Mouse (Mus musculus): ENCODE results near the gene Gm47996. TPM values are rescaled to one million over a fixed set of nuclear protein-coding genes. Genes with fewer than 3 reads are reported as not detected.

Gm47996 gene
- polyA plus RNA-seq, 1 experiment from 2014 or later: not detected

DNA sequence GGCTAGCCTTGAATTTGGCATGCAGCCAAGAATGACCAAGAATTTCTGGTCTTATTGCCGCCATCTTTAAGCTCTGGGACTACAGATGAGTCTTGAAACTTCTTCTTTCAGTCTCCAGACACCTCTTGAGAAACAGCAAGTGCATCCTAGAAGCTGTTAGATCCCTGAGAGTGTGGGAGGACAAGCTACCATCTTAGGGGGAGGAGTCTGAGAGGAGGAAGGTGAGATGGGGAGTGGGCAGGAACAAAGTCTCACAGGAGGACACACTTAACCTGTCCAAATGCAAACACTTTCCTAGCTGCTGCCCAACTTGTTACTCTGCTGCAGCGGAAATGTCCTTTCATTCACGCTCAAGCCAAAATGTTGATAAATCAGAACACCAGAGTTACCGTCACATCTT lies 34.8 kb downstream of the Gm47996 start:
- H3K4me2 ChIP-seq (replicated peaks; ENCODE audit: low read depth, low read length): no peak overlapping the region
- WGBS: 79% methylated on average over 4 of the region's 4 CpGs
- no peaks in the 10 kb centered on the region for H3K4me1 ChIP-seq (ENCODE audit: control insufficient read depth, insufficient read depth, low read length)
- no peak overlapping the region for H3K9ac ChIP-seq (replicated peaks; ENCODE audit: low read depth, low read length)
- H3K9me3 ChIP-seq (ENCODE audit: control insufficient read depth, low read depth, low read length): no peaks in the 10 kb centered on the region
- no peaks in the 10 kb centered on the region for H3K36me3 ChIP-seq (ENCODE audit: control insufficient read depth, insufficient read depth, low read length)
- H3K4me3 ChIP-seq (ENCODE audit: low read depth, low read length): no peak overlapping the region
- H3K27ac ChIP-seq (ENCODE audit: low read length): no peak overlapping the region
- no peaks in the 10 kb centered on the region for H3K27me3 ChIP-seq (ENCODE audit: control insufficient read depth, insufficient read depth, low read length)
- ATAC-seq (ENCODE audit: insufficient number of reproducible peaks, insufficient read depth, low FRiP score, low read depth): no peak

DNA sequence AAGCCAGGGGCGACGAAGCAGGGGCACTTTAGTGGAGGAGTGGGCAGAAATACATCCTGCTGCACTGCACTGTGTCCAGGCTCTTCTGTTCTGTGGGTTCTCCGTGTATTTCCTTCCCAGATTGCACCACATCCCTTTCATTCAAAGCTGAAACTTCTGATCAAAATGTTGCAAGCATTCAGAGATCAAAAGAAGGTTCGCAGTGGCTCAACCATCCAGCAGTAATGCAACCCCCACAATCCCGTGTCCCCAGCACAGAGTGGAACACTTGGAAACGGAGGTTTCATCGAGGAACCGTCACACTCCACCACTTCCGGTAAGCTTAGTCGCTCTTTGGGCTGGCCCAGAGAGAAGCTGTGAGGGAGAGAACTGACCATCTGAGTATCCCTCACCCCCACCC lies 35.2 kb downstream of the Gm47996 start:
- H3K27ac ChIP-seq (ENCODE audit: low read length): no peak overlapping the region
- no peak overlapping the region for H3K4me2 ChIP-seq (replicated peaks; ENCODE audit: low read depth, low read length)
- WGBS: 82% methylated on average over 10 of the region's 10 CpGs
- H3K36me3 ChIP-seq (ENCODE audit: control insufficient read depth, insufficient read depth, low read length): no peaks in the 10 kb centered on the region
- H3K9ac ChIP-seq (replicated peaks; ENCODE audit: low read depth, low read length): no peak overlapping the region
- no peak for ATAC-seq (ENCODE audit: insufficient number of reproducible peaks, insufficient read depth, low FRiP score, low read depth)
- H3K27me3 ChIP-seq (ENCODE audit: control insufficient read depth, insufficient read depth, low read length): no peaks in the 10 kb centered on the region
- H3K4me1 ChIP-seq (ENCODE audit: control insufficient read depth, insufficient read depth, low read length): no peaks in the 10 kb centered on the region
- no peaks in the 10 kb centered on the region for H3K9me3 ChIP-seq (ENCODE audit: control insufficient read depth, low read depth, low read length)
- H3K4me3 ChIP-seq (ENCODE audit: low read depth, low read length): no peak overlapping the region

DNA sequence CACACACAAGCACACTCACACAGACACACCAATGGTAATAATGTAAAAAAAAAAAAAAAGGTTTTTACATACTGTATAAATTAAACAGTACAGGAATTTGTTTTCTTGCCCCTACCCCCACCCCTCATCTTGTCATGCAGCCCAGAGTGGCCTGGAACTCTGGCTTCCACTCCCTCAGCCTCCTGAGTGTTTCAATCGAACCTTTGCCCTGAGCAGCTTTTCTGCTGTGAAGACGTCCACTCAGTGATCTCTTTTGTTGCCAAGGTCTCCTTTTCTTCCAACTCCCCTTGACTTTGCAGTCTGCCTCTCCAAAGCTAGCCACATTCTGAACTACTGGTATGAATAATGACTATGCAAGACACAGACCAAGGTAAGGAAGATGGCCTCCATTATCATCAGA lies 35.9 kb downstream of the Gm47996 start:
- Histone ChIP-seq H3K27ac (ENCODE audit: low read length) (no peak overlapping the region), H3K27me3 (ENCODE audit: control insufficient read depth, insufficient read depth, low read length) (no peaks in the 10 kb centered on the region), H3K4me3 (ENCODE audit: low read depth, low read length) (no peak overlapping the region), H3K4me2 (replicated peaks; ENCODE audit: low read depth, low read length) (no peak overlapping the region), H3K9me3 (ENCODE audit: control insufficient read depth, low read depth, low read length) (no peaks in the 10 kb centered on the region), H3K9ac (replicated peaks; ENCODE audit: low read depth, low read length) (no peak overlapping the region), H3K4me1 (ENCODE audit: control insufficient read depth, insufficient read depth, low read length) (no peaks in the 10 kb centered on the region), H3K36me3 (ENCODE audit: control insufficient read depth, insufficient read depth, low read length) (no peaks in the 10 kb centered on the region)
- no peak for ATAC-seq (ENCODE audit: insufficient number of reproducible peaks, insufficient read depth, low FRiP score, low read depth)
- WGBS: 63% methylated on average over 2 of the region's 2 CpGs

DNA sequence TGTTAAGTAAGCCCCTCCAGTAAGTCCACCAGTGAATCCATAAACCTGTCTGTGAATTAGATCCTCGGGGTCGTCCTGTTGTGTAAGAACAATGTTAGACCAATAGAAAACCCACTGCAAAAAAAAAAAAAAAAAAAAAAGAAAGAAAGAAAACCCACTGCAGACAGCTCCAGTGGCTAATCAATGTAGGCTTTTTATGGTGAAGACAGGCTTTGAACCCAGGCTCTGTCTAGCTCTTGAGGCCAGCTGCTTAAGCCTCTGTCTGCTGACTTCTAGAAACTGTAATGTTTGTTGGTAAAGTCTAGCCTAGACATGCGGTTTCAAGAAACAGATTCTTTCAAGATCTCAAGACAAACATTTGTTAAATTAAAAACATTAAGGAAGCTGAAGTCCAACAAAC lies 40.2 kb downstream of the Gm47996 start:
- Histone ChIP-seq H3K4me3 (ENCODE audit: low read depth, low read length) (no peak overlapping the region), H3K36me3 (ENCODE audit: control insufficient read depth, insufficient read depth, low read length) (no peaks in the 10 kb centered on the region), H3K9me3 (ENCODE audit: control insufficient read depth, low read depth, low read length) (no peaks in the 10 kb centered on the region), H3K4me1 (ENCODE audit: control insufficient read depth, insufficient read depth, low read length) (no peaks in the 10 kb centered on the region), H3K27me3 (ENCODE audit: control insufficient read depth, insufficient read depth, low read length) (no peaks in the 10 kb centered on the region), H3K9ac (replicated peaks; ENCODE audit: low read depth, low read length) (no peak overlapping the region), H3K4me2 (replicated peaks; ENCODE audit: low read depth, low read length) (no peak overlapping the region), H3K27ac (ENCODE audit: low read length) (no peak overlapping the region)
- no peak for ATAC-seq (ENCODE audit: insufficient number of reproducible peaks, insufficient read depth, low FRiP score, low read depth)
- 82% methylated on average over 3 of the region's 3 CpGs for WGBS

DNA sequence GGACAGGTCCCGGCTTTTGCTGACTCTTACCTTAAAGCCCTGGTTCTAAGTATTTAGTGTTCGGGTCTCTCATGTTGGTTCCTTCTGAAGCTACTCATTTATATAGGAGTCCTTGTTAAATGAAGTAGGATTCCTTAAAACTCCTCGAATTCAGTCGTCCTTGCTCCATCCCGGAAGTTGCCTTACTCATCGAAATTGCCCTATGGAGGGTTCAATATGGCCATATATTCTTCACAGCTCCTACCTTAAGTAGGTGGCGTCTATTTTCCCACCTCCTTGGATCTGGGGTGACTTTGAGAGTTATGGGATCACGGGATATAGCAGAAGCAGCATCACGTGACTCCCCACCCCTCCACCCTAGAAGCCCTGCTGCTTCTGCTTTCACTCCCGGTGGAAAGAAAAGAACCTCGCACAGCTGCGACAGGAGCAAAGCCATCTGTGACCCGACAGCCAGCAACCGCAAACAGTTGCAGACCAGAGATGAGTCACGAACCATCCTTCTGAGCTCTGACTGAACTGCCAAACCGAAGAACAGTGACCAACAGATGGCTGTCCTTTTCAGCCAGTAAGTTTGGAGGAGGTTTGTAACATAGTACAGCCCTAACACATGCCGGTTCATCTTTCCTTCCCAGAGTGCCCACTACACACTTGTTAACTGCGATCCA lies 40.7 kb downstream of the Gm47996 start:
- no peaks in the 10 kb centered on the region for H3K27me3 ChIP-seq (ENCODE audit: control insufficient read depth, insufficient read depth, low read length)
- H3K4me2 ChIP-seq (replicated peaks; ENCODE audit: low read depth, low read length): peak overlapping the region; percentile 30; the same call in 1 of the 2 replicates
- ATAC-seq (ENCODE audit: insufficient number of reproducible peaks, insufficient read depth, low FRiP score, low read depth): peak; percentile 58; the same call in 1 of the 2 replicates
- 47% methylated on average over 18 of the region's 18 CpGs for WGBS
- no peaks in the 10 kb centered on the region for H3K4me1 ChIP-seq (ENCODE audit: control insufficient read depth, insufficient read depth, low read length)
- H3K9me3 ChIP-seq (ENCODE audit: control insufficient read depth, low read depth, low read length): no peaks in the 10 kb centered on the region
- peak overlapping the region; percentile 18; the same call in 1 of the 2 replicates for H3K27ac ChIP-seq (ENCODE audit: low read length)
- H3K36me3 ChIP-seq (ENCODE audit: control insufficient read depth, insufficient read depth, low read length): no peaks in the 10 kb centered on the region
- H3K9ac ChIP-seq (replicated peaks; ENCODE audit: low read depth, low read length): no peak overlapping the region
- H3K4me3 ChIP-seq (ENCODE audit: low read depth, low read length): no peak overlapping the region; the same call in 1 of the 2 replicates

DNA sequence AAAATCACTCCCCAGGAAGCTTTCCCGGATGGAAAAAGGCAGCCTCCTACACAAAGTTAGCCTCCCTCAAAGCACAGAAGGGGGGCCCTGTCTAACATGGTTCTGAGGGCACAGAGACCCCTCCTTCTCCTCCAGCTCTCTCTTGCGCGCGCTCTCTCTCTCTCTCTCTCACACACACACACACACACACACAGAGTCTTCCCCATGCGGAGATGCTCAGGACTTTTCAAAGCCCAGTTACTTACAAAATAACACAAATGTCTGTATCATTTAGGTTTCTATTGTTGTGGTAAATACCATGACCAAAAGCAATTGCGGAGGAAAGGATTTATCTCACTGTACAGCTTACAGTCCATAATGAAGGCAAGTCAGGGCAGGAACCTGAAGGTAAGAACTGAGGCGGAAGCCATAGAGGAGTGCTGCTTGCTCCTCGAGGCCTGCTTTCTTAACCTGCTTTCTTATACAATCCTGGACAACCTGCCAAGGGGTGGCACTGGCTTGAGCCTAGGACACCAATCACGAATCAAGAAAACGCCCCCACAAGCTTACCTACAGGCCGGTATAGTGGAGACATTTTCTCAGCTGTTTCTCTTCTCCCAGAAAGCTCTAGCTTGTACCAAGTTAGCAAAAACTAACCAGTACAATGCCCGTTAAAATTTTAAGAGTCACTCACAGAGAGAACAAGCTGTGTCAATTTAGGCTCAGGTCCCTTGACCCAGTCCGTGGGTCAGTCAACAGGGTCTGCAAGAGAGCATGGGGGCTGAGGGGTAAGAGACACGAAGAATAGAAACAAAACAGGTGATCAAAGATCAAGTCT lies 41.5 kb downstream of the Gm47996 start:
- no peak overlapping the region; the same call in 1 of the 2 replicates for H3K4me3 ChIP-seq (ENCODE audit: low read depth, low read length)

DNA sequence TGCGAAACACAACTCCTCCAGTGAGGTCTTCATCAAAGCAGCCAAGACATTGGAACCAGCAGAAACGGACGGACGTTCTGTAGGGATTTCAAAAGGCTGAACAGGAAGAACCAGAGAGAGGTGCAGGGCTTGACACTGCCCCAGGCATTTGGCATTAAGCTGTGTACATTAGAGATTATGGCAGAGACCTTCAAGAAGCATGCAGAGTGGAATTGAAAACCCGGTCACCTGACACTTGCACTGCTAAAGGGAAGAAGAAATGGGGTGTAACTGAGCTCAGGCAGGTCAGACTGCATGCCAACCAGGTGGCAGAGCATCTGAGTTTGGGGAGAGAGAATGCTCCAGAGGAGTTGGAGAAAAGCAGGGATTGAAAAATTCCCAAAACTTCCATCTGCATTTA lies 45.5 kb downstream of the Gm47996 start:
- H3K4me3 ChIP-seq (ENCODE audit: low read depth, low read length): no peak overlapping the region
- 73% methylated on average over 5 of the region's 5 CpGs for WGBS
- ATAC-seq (ENCODE audit: insufficient number of reproducible peaks, insufficient read depth, low FRiP score, low read depth): no peak
- H3K9ac ChIP-seq (replicated peaks; ENCODE audit: low read depth, low read length): no peak overlapping the region
- H3K4me1 ChIP-seq (ENCODE audit: control insufficient read depth, insufficient read depth, low read length): 0 out of 2 replicates have a peak, but pooled peaks cover 3% of the 10 kb centered on the region
- H3K27ac ChIP-seq (ENCODE audit: low read length): no peak overlapping the region
- H3K9me3 ChIP-seq (ENCODE audit: control insufficient read depth, low read depth, low read length): no peaks in the 10 kb centered on the region
- no peak overlapping the region for H3K4me2 ChIP-seq (replicated peaks; ENCODE audit: low read depth, low read length)
- H3K36me3 ChIP-seq (ENCODE audit: control insufficient read depth, insufficient read depth, low read length): no peaks in the 10 kb centered on the region
- H3K27me3 ChIP-seq (ENCODE audit: control insufficient read depth, insufficient read depth, low read length): no peaks in the 10 kb centered on the region

More for the DNA sequence above, 41.5 kb downstream of the Gm47996 start:
- Histone ChIP-seq H3K27me3 (ENCODE audit: control insufficient read depth, insufficient read depth, low read length) (no peaks in the 10 kb centered on the region), H3K27ac (ENCODE audit: low read length) (peak overlapping the region; percentile 18; the same call in 1 of the 2 replicates), H3K36me3 (ENCODE audit: control insufficient read depth, insufficient read depth, low read length) (no peaks in the 10 kb centered on the region), H3K9ac (replicated peaks; ENCODE audit: low read depth, low read length) (no peak overlapping the region), H3K9me3 (ENCODE audit: control insufficient read depth, low read depth, low read length) (no peaks in the 10 kb centered on the region), H3K4me2 (replicated peaks; ENCODE audit: low read depth, low read length) (peak overlapping the region; percentile 30; the same call in 1 of the 2 replicates), H3K4me1 (ENCODE audit: control insufficient read depth, insufficient read depth, low read length) (no peaks in the 10 kb centered on the region)
- no peak for ATAC-seq (ENCODE audit: insufficient number of reproducible peaks, insufficient read depth, low FRiP score, low read depth)
- WGBS: 77% methylated on average over 14 of the region's 14 CpGs

DNA sequence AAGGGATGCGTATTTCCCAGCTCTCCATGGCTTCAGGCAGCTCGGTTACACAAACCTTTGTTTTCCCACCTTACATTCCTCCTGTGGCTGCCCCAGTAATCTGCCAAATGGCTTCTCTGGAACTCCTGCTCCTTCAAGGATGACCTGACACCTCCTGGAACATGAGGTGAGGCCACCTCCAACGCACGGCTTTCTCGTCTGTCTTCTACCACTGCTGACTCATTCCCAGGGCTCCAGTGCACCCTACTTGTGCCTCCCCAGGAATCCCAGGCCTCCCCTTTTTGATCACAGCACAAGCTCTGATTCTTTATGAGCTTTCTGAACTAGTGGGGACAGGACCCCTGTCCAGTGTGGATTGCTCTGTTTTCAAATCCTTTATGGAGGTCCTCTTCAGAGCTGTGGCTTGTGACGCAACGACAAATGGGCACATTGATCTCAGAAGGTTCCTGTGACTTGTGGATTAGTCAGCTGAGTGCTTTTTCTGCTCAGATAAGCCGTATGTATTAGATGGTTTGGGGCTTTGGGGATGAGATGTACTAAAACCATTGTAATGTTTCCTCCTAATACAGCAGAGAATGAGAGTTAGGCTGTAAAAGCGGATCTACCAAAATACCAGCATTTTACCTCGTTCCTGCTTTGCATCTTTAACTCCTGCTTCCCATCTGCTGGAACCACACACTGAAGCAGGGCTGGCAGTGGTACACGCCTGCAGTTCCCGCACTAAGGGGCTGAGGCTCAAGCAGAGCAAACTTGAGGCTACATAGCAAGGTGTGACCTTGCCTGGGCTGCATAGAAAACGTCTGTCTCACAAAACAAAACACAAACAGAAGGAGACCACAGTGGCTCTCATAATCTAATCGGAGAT lies 48.4 kb downstream of the Gm47996 start:
- Histone ChIP-seq H3K4me1 (ENCODE audit: control insufficient read depth, insufficient read depth, low read length) (0 out of 2 replicates have a peak, but pooled peaks cover 3% of the 10 kb centered on the region), H3K27me3 (ENCODE audit: control insufficient read depth, insufficient read depth, low read length) (no peaks in the 10 kb centered on the region), H3K9me3 (ENCODE audit: control insufficient read depth, low read depth, low read length) (no peaks in the 10 kb centered on the region), H3K9ac (replicated peaks; ENCODE audit: low read depth, low read length) (no peak overlapping the region), H3K4me2 (replicated peaks; ENCODE audit: low read depth, low read length) (no peak overlapping the region), H3K27ac (ENCODE audit: low read length) (no peak overlapping the region), H3K4me3 (ENCODE audit: low read depth, low read length) (no peak overlapping the region), H3K36me3 (ENCODE audit: control insufficient read depth, insufficient read depth, low read length) (no peaks in the 10 kb centered on the region)
- WGBS: 53% methylated on average over 14 of the region's 14 CpGs
- no peak for ATAC-seq (ENCODE audit: insufficient number of reproducible peaks, insufficient read depth, low FRiP score, low read depth)

All from stomach, embryonic 14.5 days (tissue).